Mouse (Mus musculus): ENCODE data around the gene Bpifb4.

Bpifb4 gene

GRCm38 (mm10) chr2:153937843-153938242 lies at the start of gene Bpifb4:
TSS of gene Bpifb4 (plus strand) at chr2:153938212.
- DNase-seq (ENCODE audit: low spot score), result no peak

GRCm38 (mm10) chr2:153899111-153899510 lies 38.9 kb upstream of the Bpifb4 start:
- DNase-seq (ENCODE audit: low spot score), result no peak

GRCm38 (mm10) chr2:153900088-153900487 lies 37.9 kb upstream of the Bpifb4 start, which contains the start of gene Bpifb6:
TSS of gene Bpifb6 (plus strand) at chr2:153900388.
- DNase-seq (ENCODE audit: low spot score), result no peak

- DNase-seq (ENCODE audit: low spot score), result no peak
Observed at GRCm38 (mm10) chr2:153902726-153903125, 35.3 kb upstream of the Bpifb4 start.

- DNase-seq (ENCODE audit: low spot score), result no peak
Observed at GRCm38 (mm10) chr2:153906626-153907025, 31.4 kb upstream of the Bpifb4 start.

GRCm38 (mm10) chr2:153914151-153914550 lies 23.9 kb upstream of the Bpifb4 start:
- DNase-seq (ENCODE audit: low spot score), result no peak

- no peak for DNase-seq (ENCODE audit: low spot score)
Observed at GRCm38 (mm10) chr2:153917930-153918329, 20.1 kb upstream of the Bpifb4 start, which contains the start of gene Bpifb3. TSS of gene Bpifb3 (plus strand) at chr2:153918230.

GRCm38 (mm10) chr2:153921246-153921645 lies 16.8 kb upstream of the Bpifb4 start:
- no peak for DNase-seq (ENCODE audit: low spot score)

- no peak for DNase-seq (ENCODE audit: low spot score)
Observed at GRCm38 (mm10) chr2:153929871-153930413, 8.1 kb upstream of the Bpifb4 start.

GRCm38 (mm10) chr2:153931125-153931524 lies 6.9 kb upstream of the Bpifb4 start:
- DNase-seq (ENCODE audit: low spot score), result no peak

GRCm38 (mm10) chr2:153933311-153933710 lies 4.7 kb upstream of the Bpifb4 start:
- no peak for DNase-seq (ENCODE audit: low spot score)

GRCm38 (mm10) chr2:153935348-153935747 lies 2.7 kb upstream of the Bpifb4 start:
- no peak for DNase-seq (ENCODE audit: low spot score)

GRCm38 (mm10) chr2:153943537-153943936 lies 5.5 kb downstream of the Bpifb4 start:
- peak; percentile 14 for DNase-seq (ENCODE audit: low spot score)

GRCm38 (mm10) chr2:153944567-153944966 lies 6.6 kb downstream of the Bpifb4 start:
- DNase-seq (ENCODE audit: low spot score), result no peak

- peak; percentile 27 for DNase-seq (ENCODE audit: low spot score)
Observed at GRCm38 (mm10) chr2:153952897-153953296, 14.9 kb downstream of the Bpifb4 start.

GRCm38 (mm10) chr2:153953836-153954235 lies 15.8 kb downstream of the Bpifb4 start:
- no peak for DNase-seq (ENCODE audit: low spot score)

- no peak for DNase-seq (ENCODE audit: low spot score)
Observed at GRCm38 (mm10) chr2:153962821-153963331, 24.9 kb downstream of the Bpifb4 start.

- DNase-seq (ENCODE audit: low spot score), result no peak
Observed at GRCm38 (mm10) chr2:153963334-153963733, 25.3 kb downstream of the Bpifb4 start.

- no peak for DNase-seq (ENCODE audit: low spot score)
Observed at GRCm38 (mm10) chr2:153970221-153970620, 32.2 kb downstream of the Bpifb4 start.

- no peak for DNase-seq (ENCODE audit: low spot score)
Observed at GRCm38 (mm10) chr2:153974582-153974981, 36.6 kb downstream of the Bpifb4 start, which contains the start of gene Bpifa6. TSS of gene Bpifa6 (plus strand) at chr2:153974945.

- peak; percentile 11 for DNase-seq (ENCODE audit: low spot score)
Observed at GRCm38 (mm10) chr2:153995770-153996169, 57.8 kb downstream of the Bpifb4 start.

- DNase-seq (ENCODE audit: low spot score), result no peak
Observed at GRCm38 (mm10) chr2:154000501-154000900, 62.5 kb downstream of the Bpifb4 start.

- no peak for DNase-seq (ENCODE audit: low spot score)
Observed at GRCm38 (mm10) chr2:154001056-154001455, 63.0 kb downstream of the Bpifb4 start.

- no peak for DNase-seq (ENCODE audit: low spot score)
Observed at GRCm38 (mm10) chr2:154004456-154004855, 66.4 kb downstream of the Bpifb4 start.

Measured in spleen, adult 12 weeks (tissue).